Mouse (Mus musculus) splenic B cell, adult 2 months (primary cell): ENCODE results near the gene 9130230L23Rik.
"Not testable (repeated sequence)": the region's sequence is repeated elsewhere in the genome, so short reads cannot be mapped to it uniquely, and the experiment has no call there.

ENCODE experiments used
- DNase-seq: peaks from one replicate; pipeline ENCODE4 v3.0.0-alpha.2; 2011; ENCODE audit warnings: low read depth, low spot score
- H3K27me3 ChIP-seq: 2 replicates; pipeline ENCODE4 v1.6.1; 2012; ENCODE audit warnings: mild to moderate bottlenecking, low read length, moderate library complexity, mixed read lengths; ENCODE audit not compliant: control insufficient read depth, poor library complexity, insufficient read depth, severe bottlenecking
- H3K36me3 ChIP-seq: 2 replicates; pipeline ENCODE4 v1.6.1; 2012; ENCODE audit warnings: mild to moderate bottlenecking, low read length, moderate library complexity, mixed read lengths; ENCODE audit not compliant: control insufficient read depth, poor library complexity, insufficient read depth, severe bottlenecking

Gene 9130230L23Rik

GRCm38 (mm10) chr5:66027206-66027605 lies 23.1 kb upstream of the 9130230L23Rik start:
- no peaks in the 10 kb centered on the region for H3K27me3 ChIP-seq
- no peak for DNase-seq
- no peaks in the 10 kb centered on the region for H3K36me3 ChIP-seq

- H3K36me3 ChIP-seq: no peaks in the 10 kb centered on the region
- DNase-seq: no peak
- no peaks in the 10 kb centered on the region for H3K27me3 ChIP-seq
These were observed 22.7 kb upstream of the 9130230L23Rik start for GRCm38 (mm10) chr5:66026796-66027195.

GRCm38 (mm10) chr5:66015449-66015961 lies 11.4 kb upstream of the 9130230L23Rik start:
- no peak for DNase-seq
- Histone ChIP-seq H3K36me3 (no peaks in the 10 kb centered on the region), H3K27me3 (no peaks in the 10 kb centered on the region)

GRCm38 (mm10) chr5:66014437-66014836 lies 10.4 kb upstream of the 9130230L23Rik start:
- no peak for DNase-seq
- Histone ChIP-seq H3K36me3 (no peaks in the 10 kb centered on the region), H3K27me3 (no peaks in the 10 kb centered on the region)

GRCm38 (mm10) chr5:66013999-66014398 lies 9.9 kb upstream of the 9130230L23Rik start:
- no peak for DNase-seq
- H3K36me3 ChIP-seq: no peaks in the 10 kb centered on the region
- no peaks in the 10 kb centered on the region for H3K27me3 ChIP-seq

GRCm38 (mm10) chr5:66008245-66008967 lies 4.3 kb upstream of the 9130230L23Rik start:
- DNase-seq: no peak
- Histone ChIP-seq H3K27me3 (no peaks in the 10 kb centered on the region), H3K36me3 (no peaks in the 10 kb centered on the region)

- no peaks in the 10 kb centered on the region for H3K36me3 ChIP-seq
- H3K27me3 ChIP-seq: no peaks in the 10 kb centered on the region
- peak; percentile 40 for DNase-seq
These were observed 1.1 kb upstream of the 9130230L23Rik start for GRCm38 (mm10) chr5:66005041-66005678.

GRCm38 (mm10) chr5:66001232-66001631 lies 2.9 kb downstream of the 9130230L23Rik start:
- DNase-seq: peak; percentile 15
- no peaks in the 10 kb centered on the region for H3K36me3 ChIP-seq
- no peaks in the 10 kb centered on the region for H3K27me3 ChIP-seq

- Histone ChIP-seq H3K36me3 (no peaks in the 10 kb centered on the region), H3K27me3 (no peaks in the 10 kb centered on the region)
- peak; percentile 33 for DNase-seq
These were observed 3.4 kb downstream of the 9130230L23Rik start for GRCm38 (mm10) chr5:66000567-66001125.

- Histone ChIP-seq H3K36me3 (no peaks in the 10 kb centered on the region), H3K27me3 (no peaks in the 10 kb centered on the region)
- no peak for DNase-seq
These were observed 4.0 kb downstream of the 9130230L23Rik start for GRCm38 (mm10) chr5:66000074-66000473.

- H3K27me3 ChIP-seq: no peaks in the 10 kb centered on the region
- no peak for DNase-seq
These were observed 5.0 kb downstream of the 9130230L23Rik start for GRCm38 (mm10) chr5:65999106-65999505.

GRCm38 (mm10) chr5:65997813-65998212 lies 6.3 kb downstream of the 9130230L23Rik start:
- DNase-seq: no peak
- Histone ChIP-seq H3K36me3 (no peaks in the 10 kb centered on the region), H3K27me3 (no peaks in the 10 kb centered on the region)

More at GRCm38 (mm10) chr5:65999106-65999505, 5.0 kb downstream of the 9130230L23Rik start:
- no peaks in the 10 kb centered on the region for H3K36me3 ChIP-seq

- no peaks in the 10 kb centered on the region for H3K27me3 ChIP-seq
- H3K36me3 ChIP-seq: no peaks in the 10 kb centered on the region
- no peak for DNase-seq
These were observed 9.4 kb downstream of the 9130230L23Rik start for GRCm38 (mm10) chr5:65994643-65995042.

GRCm38 (mm10) chr5:65991191-65991590 lies 12.9 kb downstream of the 9130230L23Rik start:
- Histone ChIP-seq H3K36me3 (no peaks in the 10 kb centered on the region), H3K27me3 (no peaks in the 10 kb centered on the region)
- peak; percentile 46 for DNase-seq

- H3K27me3 ChIP-seq, DNase-seq, H3K36me3 ChIP-seq: not testable (repeated sequence)
These were observed 17.1 kb downstream of the 9130230L23Rik start for GRCm38 (mm10) chr5:65987004-65987403.
